Mouse (Mus musculus) left cerebral cortex, postnatal 4 days (tissue): ENCODE results near the gene 1700056E22Rik. TPM values are rescaled to one million over a fixed set of nuclear protein-coding genes. Genes with fewer than 3 reads are reported as not detected.

Experiments
- DNase-seq: peaks from one replicate; pipeline ENCODE4 v3.0.0-alpha.2; 2022
- intact Hi-C: fragments of 180-260 bp; cut with DNase I; formaldehyde crosslinking; loops from one replicate; pipeline ENCODE4 v1.15.1; 2025
- total RNA-seq, 2 experiments: library from RNA; stranded (reverse); gene quantifications; 2 replicates each; pipeline ENCODE4 v1.2.3; 2021

1700056E22Rik gene
- under 1 TPM in 1 of 2 experiments, not detected in 1; 0.28 TPM for total RNA-seq

- intact Hi-C loops: loop anchor here (10.0 kb wide), 1 partner anchor 201 kb away; no protein-coding TSS in a partner anchor
- DNase-seq: peak; percentile 99
Observed at GRCm38 (mm10) chr1:184034011-184034557, at the start of gene 1700056E22Rik. TSS of gene 1700056E22Rik (minus strand) at chr1:184034301.

GRCm38 (mm10) chr1:184083166-184083565 lies 49.1 kb upstream of the 1700056E22Rik start:
- no peak for DNase-seq
- intact Hi-C loops: no loop called here

DNA sequence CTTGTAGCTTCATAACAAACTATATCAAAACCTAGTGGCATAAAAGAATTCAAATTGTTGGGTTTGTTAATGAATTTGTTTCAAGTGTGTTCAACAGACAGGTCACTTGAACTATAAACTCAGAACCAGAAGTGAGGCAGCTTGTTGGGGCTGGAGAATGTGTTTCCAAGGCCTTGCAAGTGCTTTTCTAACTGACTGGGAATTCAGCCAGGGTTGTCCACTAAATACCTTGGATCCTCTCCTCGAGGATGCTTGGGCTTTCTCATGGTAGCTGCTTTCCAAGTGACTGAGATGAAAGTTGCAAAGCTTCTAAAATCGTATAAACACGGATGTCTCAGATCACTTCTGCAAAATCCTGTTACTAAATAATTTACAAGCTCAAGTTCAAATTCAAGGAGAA lies 48.6 kb upstream of the 1700056E22Rik start:
- DNase-seq: no peak
- intact Hi-C loops: no loop called here

DNA sequence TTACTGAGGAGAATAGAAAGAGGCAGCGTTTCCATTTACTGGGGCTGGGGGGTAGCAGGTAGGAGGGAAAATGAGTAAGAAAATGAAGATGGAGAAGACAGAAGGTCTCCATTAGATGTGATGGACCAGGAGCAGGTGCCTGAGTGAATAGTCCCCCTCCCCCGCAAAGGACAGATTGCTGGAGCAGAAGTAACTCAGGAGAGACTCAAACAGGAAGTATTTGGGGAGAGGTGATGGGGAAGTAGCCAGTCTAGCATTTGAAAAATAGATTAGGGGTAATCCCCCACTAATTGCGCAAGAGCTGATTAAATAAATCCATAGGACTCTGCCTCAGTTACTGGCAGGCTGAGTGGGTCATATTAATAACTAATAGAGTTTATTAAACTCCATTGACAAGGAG lies 45.2 kb upstream of the 1700056E22Rik start:
- intact Hi-C loops: no loop called here
- DNase-seq: no peak

- no peak for DNase-seq
- intact Hi-C loops: no loop called here
Observed at GRCm38 (mm10) chr1:184076756-184077155, 42.7 kb upstream of the 1700056E22Rik start.

DNA sequence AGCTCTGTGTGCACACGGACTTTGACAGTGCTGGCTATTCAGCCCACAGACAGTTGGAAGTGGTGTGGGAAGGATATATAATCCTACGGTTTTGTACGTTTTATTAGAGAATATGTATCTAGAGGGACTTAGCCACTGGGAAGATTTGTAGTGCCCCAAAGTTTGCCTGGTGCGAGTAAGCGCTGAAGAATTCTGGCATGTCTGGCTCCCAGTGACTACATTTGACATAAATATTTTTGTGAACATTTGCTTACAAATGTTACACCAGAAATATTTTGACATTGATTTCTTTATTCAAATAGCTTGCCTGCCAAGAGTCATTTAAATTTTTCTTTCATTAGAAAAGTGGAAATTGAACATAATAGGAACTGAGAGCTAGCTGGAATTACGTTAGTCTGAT lies 42.0 kb upstream of the 1700056E22Rik start:
- DNase-seq: no peak
- intact Hi-C loops: no loop called here

GRCm38 (mm10) chr1:184068971-184069370 lies 34.9 kb upstream of the 1700056E22Rik start:
- intact Hi-C loops: no loop called here
- DNase-seq: no peak

DNA sequence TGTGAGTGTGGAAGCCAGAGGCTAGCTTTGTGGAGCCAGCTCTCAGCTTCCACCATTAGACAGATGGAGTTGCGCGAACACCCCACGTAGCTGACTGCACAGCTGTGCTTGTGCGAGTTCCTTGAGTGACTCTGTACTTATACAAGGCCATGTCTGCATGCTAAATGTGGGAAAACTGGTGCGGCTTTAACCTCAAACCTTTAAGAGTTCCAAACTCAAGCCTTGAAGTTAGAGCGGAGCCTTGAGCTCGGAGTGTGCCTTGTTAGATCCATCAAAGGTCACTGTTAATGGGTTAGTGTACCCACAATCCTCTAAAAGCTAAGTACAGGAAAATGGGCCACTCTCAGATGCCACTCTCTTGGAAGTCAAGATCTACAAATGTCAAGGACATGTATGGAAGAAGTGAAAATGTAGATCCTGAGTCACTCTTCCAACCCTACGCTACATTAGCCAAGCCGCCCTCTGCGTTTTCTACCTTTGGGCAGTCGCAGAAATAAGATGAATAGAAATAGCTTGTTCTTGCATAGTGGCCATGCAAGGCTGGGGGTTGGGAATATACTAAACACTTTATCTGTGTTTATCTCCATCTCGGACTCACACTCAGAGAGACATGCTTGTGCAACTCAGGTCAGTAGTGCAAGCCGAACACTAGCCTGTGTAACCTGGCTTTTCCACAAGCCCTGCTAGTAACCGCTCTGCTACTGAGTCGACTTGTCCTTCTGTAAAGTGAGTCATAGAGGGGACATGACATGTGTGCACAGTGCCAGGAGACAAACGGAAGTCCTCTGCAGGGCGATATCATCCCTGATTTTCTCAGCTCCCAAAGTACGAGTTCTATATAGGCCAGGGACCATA lies 33.8 kb upstream of the 1700056E22Rik start:
- intact Hi-C loops: no loop called here
- DNase-seq: no peak

DNA sequence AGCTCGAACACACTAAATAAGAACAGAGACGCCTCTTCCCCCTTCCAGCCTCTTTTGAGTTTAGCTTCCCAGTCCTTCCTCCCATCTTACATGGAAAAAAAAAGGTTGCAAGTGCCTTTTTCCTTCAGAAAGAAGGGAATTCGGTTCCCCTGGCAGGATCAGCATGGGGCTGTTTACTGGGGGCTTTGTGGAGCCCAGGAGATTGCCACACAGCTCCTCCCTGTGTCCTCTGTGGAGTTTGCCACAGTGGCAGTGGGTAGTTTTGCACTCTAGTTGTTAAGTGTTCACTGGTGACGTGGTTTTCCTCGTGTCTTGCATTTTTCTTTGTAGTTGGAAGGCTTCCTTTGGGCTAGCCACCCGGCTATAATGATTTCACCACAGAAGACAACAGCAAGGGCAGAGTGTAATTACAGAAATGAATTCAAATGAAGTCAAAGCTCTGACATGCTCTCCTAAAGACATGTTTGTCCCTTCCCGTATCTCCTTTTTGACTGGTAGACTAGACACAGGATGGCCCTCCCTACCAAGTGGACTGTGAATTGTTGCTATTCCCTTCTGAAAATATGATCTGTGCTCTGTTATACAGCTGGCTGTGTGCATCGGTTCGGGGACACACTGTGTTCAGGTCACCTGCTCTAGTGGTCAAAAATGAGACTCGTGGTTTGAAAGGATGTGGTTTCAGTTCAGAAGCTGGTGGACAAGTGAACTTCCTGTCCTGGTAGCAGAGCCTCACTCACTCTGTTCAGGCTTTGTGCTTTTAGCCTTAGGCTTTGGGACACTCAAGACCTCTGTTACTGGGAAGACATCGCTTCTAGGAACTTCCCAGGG lies 32.6 kb upstream of the 1700056E22Rik start:
- DNase-seq: no peak
- intact Hi-C loops: no loop called here

- DNase-seq: no peak
- intact Hi-C loops: no loop called here
Observed at GRCm38 (mm10) chr1:184065589-184066361, 31.7 kb upstream of the 1700056E22Rik start.

DNA sequence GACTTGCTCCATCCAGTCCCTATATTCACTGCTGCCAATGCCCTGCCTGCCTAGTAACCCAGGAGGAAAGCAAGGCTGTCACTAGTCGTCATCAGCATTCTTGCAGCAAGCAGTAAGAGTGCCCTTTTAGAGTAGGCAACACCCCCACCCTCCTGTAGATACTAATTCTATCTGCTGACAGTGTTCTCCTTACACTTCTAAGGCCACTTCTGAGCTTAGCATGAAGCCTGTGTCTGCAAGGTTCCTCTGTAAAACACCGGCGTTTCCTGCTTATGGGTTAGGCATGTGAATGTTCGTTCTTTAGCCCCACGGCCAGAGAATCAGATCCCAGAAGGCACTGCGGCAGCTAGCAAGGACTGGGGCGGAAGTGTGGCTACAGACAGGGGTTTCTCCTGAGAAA lies 30.2 kb upstream of the 1700056E22Rik start:
- intact Hi-C loops: no loop called here
- no peak for DNase-seq

DNA sequence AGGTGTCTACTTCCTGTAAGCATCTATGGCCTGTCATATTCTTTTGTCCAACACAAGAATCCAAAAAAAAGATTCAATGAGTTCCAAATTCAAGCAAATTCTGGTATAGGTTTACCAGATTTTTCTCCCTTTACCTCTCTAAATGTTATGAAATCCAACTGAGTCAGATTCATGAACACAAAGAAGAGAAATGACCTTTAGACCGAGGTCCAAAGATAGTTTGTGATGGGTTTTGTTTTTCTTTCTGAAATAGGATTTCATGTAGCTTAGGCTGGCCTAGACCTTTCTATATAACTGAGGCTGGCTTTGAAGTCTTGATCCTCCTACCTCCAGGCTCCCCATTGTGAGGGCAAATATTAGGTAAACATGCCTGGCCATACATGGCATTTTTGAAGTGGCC lies 27.8 kb upstream of the 1700056E22Rik start:
- intact Hi-C loops: no loop called here
- DNase-seq: no peak

DNA sequence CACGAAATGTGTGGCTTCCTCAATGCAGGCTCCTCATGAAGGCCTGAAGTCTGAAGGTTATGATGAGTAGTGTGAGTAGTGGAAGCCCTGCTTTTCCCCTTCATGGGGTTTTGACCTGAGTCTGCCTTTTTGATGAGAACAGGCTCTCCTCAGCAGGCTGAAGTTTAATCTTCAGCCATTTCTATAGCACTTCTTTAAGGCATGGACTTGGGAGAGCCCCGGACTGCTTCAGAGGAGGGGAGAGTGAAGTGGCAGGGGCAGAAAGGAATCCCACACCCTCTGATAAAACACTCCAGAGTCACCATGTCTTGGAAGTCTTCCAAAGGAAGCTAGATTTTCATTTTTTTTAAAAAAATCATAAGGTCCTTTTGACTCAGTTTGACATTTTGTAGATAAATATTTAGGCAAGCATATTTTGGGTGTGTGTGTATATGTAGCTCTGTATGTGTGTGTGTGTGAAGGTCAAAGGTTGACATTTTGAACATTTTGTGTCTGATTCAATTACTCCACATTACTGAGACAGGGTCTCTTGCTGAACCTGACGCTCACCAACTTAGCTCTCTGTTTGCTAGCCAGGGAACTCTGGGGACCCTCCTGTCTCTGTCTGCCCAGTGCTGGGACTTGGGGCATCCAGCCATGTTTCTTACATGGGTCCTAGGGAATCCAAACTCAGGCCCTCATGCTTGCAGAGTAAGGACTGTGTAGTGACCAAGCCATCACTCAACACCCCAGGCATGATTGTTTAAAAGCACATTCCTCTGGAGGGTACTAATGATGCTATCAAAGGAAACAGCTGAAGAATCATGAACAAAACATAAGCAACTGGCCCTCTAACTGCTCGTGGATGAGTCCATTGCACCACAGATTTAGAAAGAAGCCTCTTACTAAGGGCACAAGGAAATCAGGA lies 27.0 kb upstream of the 1700056E22Rik start:
- intact Hi-C loops: no loop called here
- no peak for DNase-seq

DNA sequence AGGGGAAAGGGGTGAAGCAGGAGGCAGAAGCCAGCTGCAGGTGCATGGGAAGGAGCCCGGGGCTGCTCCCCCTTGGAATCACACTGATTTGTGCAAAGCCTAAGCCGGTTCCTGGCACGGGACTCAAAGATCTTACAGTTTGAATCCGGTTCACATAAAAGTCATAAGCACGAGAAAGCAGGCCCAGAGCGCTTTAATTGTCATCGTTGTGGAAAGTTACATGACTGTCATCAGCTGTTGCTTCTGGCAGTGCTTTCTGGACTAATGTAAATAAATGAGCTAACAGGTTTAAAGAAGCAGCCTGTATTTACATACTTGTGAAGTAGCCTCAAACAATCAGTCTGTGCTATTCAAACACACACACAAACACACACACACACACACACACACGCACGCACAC lies 26.3 kb upstream of the 1700056E22Rik start:
- intact Hi-C loops: no loop called here

DNA sequence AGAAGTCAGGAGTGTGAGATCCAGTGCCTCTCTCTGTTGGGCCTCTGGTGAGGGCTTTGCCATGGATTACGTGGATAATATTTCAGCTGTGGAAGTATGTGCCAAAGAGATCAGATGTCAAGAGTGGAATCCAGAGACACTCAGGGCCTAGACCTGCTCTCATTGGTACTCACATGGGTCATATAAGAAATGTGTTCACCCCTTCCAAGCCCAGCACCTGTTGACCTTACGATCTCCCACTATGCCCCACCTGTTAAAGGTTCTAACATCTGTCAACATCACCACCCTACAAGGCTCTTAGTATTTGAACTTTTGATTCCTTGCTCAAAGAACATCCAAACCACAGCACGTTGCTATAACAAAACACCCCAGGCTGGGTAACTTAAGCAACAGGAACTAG lies 25.7 kb upstream of the 1700056E22Rik start:
- DNase-seq: no peak
- intact Hi-C loops: no loop called here

More for the DNA sequence above, 26.3 kb upstream of the 1700056E22Rik start:
- no peak for DNase-seq

DNA sequence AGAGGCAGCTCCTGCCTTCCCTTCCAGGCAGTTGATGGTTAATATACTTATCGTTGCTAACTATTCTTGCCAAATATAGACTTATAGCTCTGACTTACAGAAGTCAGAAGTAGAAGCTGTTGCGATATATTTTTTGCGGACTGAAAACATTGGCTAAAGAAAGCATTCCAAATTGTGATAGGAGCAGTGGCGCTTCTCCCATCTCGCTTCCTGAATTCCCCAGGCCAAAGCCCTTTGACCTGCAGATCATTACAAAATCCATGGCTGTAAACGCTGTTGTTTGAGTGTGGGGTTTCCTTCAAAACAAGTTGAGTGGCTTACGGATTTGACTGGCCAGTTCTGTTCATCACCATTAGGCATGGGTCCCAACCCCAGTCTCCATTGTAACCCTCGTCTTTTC lies 24.1 kb upstream of the 1700056E22Rik start:
- no peak for DNase-seq
- intact Hi-C loops: no loop called here

DNA sequence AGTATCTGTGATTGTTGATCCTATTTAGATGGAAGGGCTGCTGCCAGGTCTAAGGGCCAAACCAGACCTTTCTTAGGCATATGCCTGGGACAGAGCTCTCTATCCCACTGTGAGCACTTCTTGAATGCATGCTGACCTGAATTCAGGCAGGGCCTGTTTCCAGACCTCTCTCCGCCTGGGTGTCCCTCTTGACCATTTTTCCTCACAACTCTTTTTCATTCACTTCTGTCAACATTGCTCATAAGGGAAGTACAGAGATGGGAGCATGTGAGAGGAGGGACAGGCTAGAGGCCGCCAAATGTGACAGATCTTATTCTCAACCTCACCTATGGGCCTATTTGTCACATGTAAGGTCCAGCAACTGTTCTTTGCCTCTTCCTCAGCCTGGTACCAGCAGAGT lies 20.1 kb upstream of the 1700056E22Rik start:
- no peak for DNase-seq
- intact Hi-C loops: no loop called here

DNA sequence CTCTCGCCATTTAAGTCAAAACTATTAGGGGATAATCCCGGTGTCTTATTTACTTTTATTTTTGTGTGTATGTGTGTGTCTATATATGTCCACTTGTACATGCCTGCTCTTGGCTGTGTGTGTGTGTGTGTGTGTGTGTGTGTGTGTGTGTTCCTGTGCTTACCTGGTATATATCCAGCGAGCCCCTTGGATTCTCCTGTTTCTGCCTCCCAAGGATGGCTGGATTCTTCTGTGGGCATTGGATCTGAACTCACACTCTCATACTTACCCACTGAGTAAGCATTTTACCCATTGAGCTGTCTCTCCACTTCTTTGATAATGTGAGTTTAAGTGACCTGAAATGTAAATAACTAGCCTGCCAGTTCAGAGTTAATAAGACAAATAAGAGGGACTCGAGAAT lies 19.6 kb upstream of the 1700056E22Rik start:
- DNase-seq: no peak
- intact Hi-C loops: no loop called here

- intact Hi-C loops: no loop called here
- no peak for DNase-seq
Observed at GRCm38 (mm10) chr1:184053141-184053540, 19.0 kb upstream of the 1700056E22Rik start.

- DNase-seq: no peak
- intact Hi-C loops: no loop called here
Observed at GRCm38 (mm10) chr1:184052331-184052730, 18.2 kb upstream of the 1700056E22Rik start.
